Mouse (Mus musculus): ENCODE measurements around the gene Usp39. TPM values are rescaled to one million over a fixed set of nuclear protein-coding genes. Genes with fewer than 3 reads are reported as not detected.

The Usp39 gene
- polyA plus RNA-seq, 1 experiment: 6.8 TPM

GRCm38 (mm10) chr6:72358086-72358764 lies 13.2 kb upstream of the Usp39 start:
- no peak overlapping the region for H3K4me3 ChIP-seq (ENCODE audit: low read depth, low read length)
- TF ChIP-seq POLR2A (IDR thresholded peaks at IDR 0.05; ENCODE audit: low read depth, low read length) (no peak), CTCF (IDR thresholded peaks at IDR 0.05; ENCODE audit: extremely low read depth, insufficient read length, insufficient replicate concordance, low read depth, low read length) (no peak)
- WGBS: 75% methylated on average over 10 of the region's 10 CpGs
- H3K27ac ChIP-seq (ENCODE audit: insufficient read depth, low read depth, low read length): no peak overlapping the region
- H3K27me3 ChIP-seq (ENCODE audit: control insufficient read depth, insufficient read depth, low read length): no peaks in the 10 kb centered on the region
- peaks cover 20% of the 10 kb centered on the region for H3K36me3 ChIP-seq (ENCODE audit: control insufficient read depth, insufficient read depth, low read length)
- H3K4me1 ChIP-seq (ENCODE audit: control insufficient read depth, insufficient read depth, insufficient read length, low read length): peaks cover 26% of the 10 kb centered on the region

DNA sequence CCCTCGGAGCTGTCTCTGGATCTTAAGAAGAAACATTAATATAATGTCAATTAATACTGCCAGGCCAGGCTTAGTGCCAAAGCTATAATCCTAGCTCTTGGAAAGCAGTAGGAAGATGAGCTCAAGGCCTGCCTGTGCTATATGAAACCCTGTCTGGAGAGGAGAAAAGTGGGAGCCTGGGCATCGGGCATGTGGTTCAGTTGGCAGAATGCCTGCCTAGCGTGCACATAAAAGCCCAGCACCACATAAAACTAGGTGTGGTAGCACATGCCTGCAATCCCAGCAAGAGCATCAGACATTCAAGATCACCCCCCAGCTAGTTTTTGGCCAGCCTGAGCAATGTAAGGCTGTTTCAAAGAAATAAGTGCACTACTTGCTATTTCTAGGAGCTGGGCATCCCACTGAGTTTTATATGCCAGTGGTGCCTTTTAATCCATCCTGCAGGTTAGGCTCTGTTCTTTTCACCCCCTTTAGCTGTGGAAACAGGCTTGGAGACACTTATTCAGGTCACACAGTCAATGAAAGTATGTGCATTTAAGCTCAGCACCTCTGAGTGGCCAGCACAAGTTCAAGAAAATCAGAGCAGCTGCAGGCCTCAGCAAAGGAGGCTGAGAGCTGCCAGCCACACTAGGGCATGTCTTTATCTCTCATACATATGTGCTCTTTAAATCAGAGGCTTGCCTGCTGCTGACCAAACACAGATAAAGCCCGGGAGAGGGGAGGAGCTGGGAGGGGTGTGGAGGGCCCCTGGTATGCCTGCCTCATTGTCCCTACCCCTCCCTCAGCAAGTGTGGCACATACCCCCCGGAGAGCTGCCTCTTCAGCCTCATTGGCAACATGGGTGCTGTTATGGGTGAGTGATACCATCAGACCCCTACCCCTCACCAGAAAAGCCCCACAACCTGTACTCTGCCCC lies 12.4 kb upstream of the Usp39 start:
- Histone ChIP-seq H3K36me3 (ENCODE audit: control insufficient read depth, insufficient read depth, low read length) (peaks cover 20% of the 10 kb centered on the region), H3K27me3 (ENCODE audit: control insufficient read depth, insufficient read depth, low read length) (no peaks in the 10 kb centered on the region), H3K4me3 (ENCODE audit: low read depth, low read length) (no peak overlapping the region), H3K27ac (ENCODE audit: insufficient read depth, low read depth, low read length) (no peak overlapping the region), H3K4me1 (ENCODE audit: control insufficient read depth, insufficient read depth, insufficient read length, low read length) (peaks cover 26% of the 10 kb centered on the region)
- WGBS: 39% methylated on average over 5 of the region's 5 CpGs
- TF ChIP-seq CTCF (IDR thresholded peaks at IDR 0.05; ENCODE audit: extremely low read depth, insufficient read length, insufficient replicate concordance, low read depth, low read length) (no peak), POLR2A (IDR thresholded peaks at IDR 0.05; ENCODE audit: low read depth, low read length) (no peak)

- 54% methylated on average over 8 of the region's 8 CpGs for WGBS
- Histone ChIP-seq H3K4me1 (ENCODE audit: control insufficient read depth, insufficient read depth, insufficient read length, low read length) (peaks cover 21% of the 10 kb centered on the region), H3K27ac (ENCODE audit: insufficient read depth, low read depth, low read length) (no peak overlapping the region), H3K36me3 (ENCODE audit: control insufficient read depth, insufficient read depth, low read length) (peaks cover 21% of the 10 kb centered on the region), H3K4me3 (ENCODE audit: low read depth, low read length) (peak overlapping the region; percentile 86), H3K27me3 (ENCODE audit: control insufficient read depth, insufficient read depth, low read length) (no peaks in the 10 kb centered on the region)
- TF ChIP-seq POLR2A (IDR thresholded peaks at IDR 0.05; ENCODE audit: low read depth, low read length): no peak
- no peak for TF ChIP-seq CTCF (IDR thresholded peaks at IDR 0.05; ENCODE audit: extremely low read depth, insufficient read length, insufficient replicate concordance, low read depth, low read length)
These were observed 11.1 kb upstream of the Usp39 start for GRCm38 (mm10) chr6:72356001-72356532.

DNA sequence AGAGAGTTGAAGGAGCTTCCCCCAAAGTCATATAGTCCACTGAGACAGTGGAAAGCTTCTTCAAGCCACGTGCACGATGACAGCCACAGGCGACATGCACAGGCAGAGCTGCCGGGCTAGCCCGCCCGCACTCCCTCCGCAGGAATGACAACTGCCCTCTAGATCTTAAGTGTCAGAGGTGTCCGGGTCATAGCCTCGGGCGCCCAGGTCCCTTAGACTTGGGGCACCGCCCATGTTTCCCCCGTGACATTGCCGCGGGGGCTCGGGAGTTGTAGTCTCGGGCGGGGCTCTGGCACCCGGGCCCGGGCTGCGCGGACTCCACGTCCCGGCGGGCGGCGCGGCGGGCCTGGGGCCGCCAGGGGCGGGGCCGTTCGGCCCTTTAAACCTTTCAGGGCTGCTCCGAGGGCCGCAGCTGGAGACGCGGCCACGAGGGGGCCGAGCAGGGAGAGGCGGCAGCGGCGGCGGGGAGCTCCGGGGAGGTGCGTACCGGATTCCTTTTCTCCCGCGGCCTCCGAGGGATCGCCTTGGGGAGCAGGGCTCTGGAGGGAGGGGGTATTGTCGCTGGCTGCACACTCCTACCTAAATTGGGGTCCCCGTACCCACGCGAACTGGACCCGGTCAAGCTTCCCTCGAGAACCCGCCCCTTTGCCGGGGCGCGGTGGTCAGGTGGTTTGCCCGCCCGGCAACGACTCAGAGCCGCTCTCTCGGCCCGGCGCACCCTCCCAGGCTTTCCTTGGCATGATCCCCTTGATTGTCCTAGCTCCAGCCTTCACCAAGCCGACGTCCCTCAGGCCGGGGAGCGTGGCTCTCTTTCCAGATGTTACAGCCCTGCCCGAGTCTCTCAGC lies 10.3 kb upstream of the Usp39 start, which contains the start of gene Tmem150a:
Gene Tmem150a, plus strand, starts transcription at position 382 of the 846 bp plus-strand sequence.
- peaks cover 15% of the 10 kb centered on the region for H3K4me1 ChIP-seq (ENCODE audit: control insufficient read depth, insufficient read depth, insufficient read length, low read length)
- TF ChIP-seq CTCF (IDR thresholded peaks at IDR 0.05; ENCODE audit: extremely low read depth, insufficient read length, insufficient replicate concordance, low read depth, low read length) (no peak), POLR2A (IDR thresholded peaks at IDR 0.05; ENCODE audit: low read depth, low read length) (no peak)
- peak within 1 kb of the TSS; percentile 52 for H3K27ac ChIP-seq (ENCODE audit: insufficient read depth, low read depth, low read length)
- no peaks in the 10 kb centered on the region for H3K27me3 ChIP-seq (ENCODE audit: control insufficient read depth, insufficient read depth, low read length)
- peak within 1 kb of the TSS; percentile 86 for H3K4me3 ChIP-seq (ENCODE audit: low read depth, low read length)
- under 1% methylated on average over 71 of the region's 71 CpGs for WGBS
- H3K36me3 ChIP-seq (ENCODE audit: control insufficient read depth, insufficient read depth, low read length): peaks cover 23% of the 10 kb centered on the region

- Histone ChIP-seq H3K27me3 (ENCODE audit: control insufficient read depth, insufficient read depth, low read length) (no peaks in the 10 kb centered on the region), H3K4me1 (ENCODE audit: control insufficient read depth, insufficient read depth, insufficient read length, low read length) (peaks cover 13% of the 10 kb centered on the region), H3K4me3 (ENCODE audit: low read depth, low read length) (no peak overlapping the region), H3K36me3 (ENCODE audit: control insufficient read depth, insufficient read depth, low read length) (peaks cover 28% of the 10 kb centered on the region), H3K27ac (ENCODE audit: insufficient read depth, low read depth, low read length) (peak overlapping the region; percentile 43; the same call in 1 of the 2 replicates)
- WGBS: 73% methylated on average over 1 of the region's 1 CpGs
- TF ChIP-seq POLR2A (IDR thresholded peaks at IDR 0.05; ENCODE audit: low read depth, low read length): no peak
- no peak for TF ChIP-seq CTCF (IDR thresholded peaks at IDR 0.05; ENCODE audit: extremely low read depth, insufficient read length, insufficient replicate concordance, low read depth, low read length)
These were observed 9.0 kb upstream of the Usp39 start for GRCm38 (mm10) chr6:72354025-72354424.

- Histone ChIP-seq H3K4me3 (ENCODE audit: low read depth, low read length) (no peak overlapping the region), H3K4me1 (ENCODE audit: control insufficient read depth, insufficient read depth, insufficient read length, low read length) (peaks cover 20% of the 10 kb centered on the region), H3K27ac (ENCODE audit: insufficient read depth, low read depth, low read length) (no peak overlapping the region), H3K27me3 (ENCODE audit: control insufficient read depth, insufficient read depth, low read length) (no peaks in the 10 kb centered on the region), H3K36me3 (ENCODE audit: control insufficient read depth, insufficient read depth, low read length) (peaks cover 25% of the 10 kb centered on the region)
- WGBS: 61% methylated on average over 5 of the region's 5 CpGs
- TF ChIP-seq POLR2A (IDR thresholded peaks at IDR 0.05; ENCODE audit: low read depth, low read length): no peak
- TF ChIP-seq CTCF (IDR thresholded peaks at IDR 0.05; ENCODE audit: extremely low read depth, insufficient read length, insufficient replicate concordance, low read depth, low read length): no peak
These were observed 7.8 kb upstream of the Usp39 start for GRCm38 (mm10) chr6:72352636-72353405.
